Mouse (Mus musculus): ENCODE measurements around the gene Dnajb12. TPM values are rescaled to one million over a fixed set of nuclear protein-coding genes. Genes with fewer than 3 reads are reported as not detected.
A peak's percentile ranks its signal among the peaks of the same experiment; 100 is the strongest.

The Dnajb12 gene
- total and polyA plus RNA-seq, 2 experiments from 2014 or later, result 25.7 to 47.9 TPM

GRCm38 (mm10) chr10:59880837-59881236 is 1.5 kb downstream of the Dnajb12 start:
- ATAC-seq (ENCODE audit: low FRiP score), result no peak
- no peak for DNase-seq (ENCODE audit: low spot score)
- Histone ChIP-seq H3K4me3 (ENCODE audit: low read depth, low read length) (no peak overlapping the region), H3K4me1 (ENCODE audit: insufficient read depth, low read length) (peaks cover 3% of the 10 kb centered on the region; the same call in 1 of the 2 replicates), H3K27me3 (ENCODE audit: insufficient read depth, low read length) (no peaks in the 10 kb centered on the region), H3K4me2 (ENCODE audit: low read depth, low read length, poor library complexity, severe bottlenecking) (peak overlapping the region; percentile 58), H3K9ac (replicated peaks; ENCODE audit: low read length, poor library complexity, severe bottlenecking) (no peak overlapping the region), H3K9me3 (ENCODE audit: low read length) (no peaks in the 10 kb centered on the region), H3K36me3 (ENCODE audit: insufficient read depth, low read length) (peaks cover 4% of the 10 kb centered on the region; the same call in 1 of the 2 replicates), H3K27ac (ENCODE audit: low read depth, low read length) (no peak overlapping the region)
- TF ChIP-seq CTCF (IDR thresholded peaks at IDR 0.05), result no peak
- WGBS, result 91% methylated on average over 7 of the region's 7 CpGs

- H3K27ac ChIP-seq (ENCODE audit: low read depth, low read length), result no peak overlapping the region
- H3K4me3 ChIP-seq (ENCODE audit: low read depth, low read length), result no peak overlapping the region
- DNase-seq (ENCODE audit: low spot score) (no peak), ATAC-seq (ENCODE audit: low FRiP score) (no peak)
- H3K4me2 ChIP-seq (ENCODE audit: low read depth, low read length, poor library complexity, severe bottlenecking), result no peak overlapping the region
- peaks cover 4% of the 10 kb centered on the region; the same call in 1 of the 2 replicates for H3K36me3 ChIP-seq (ENCODE audit: insufficient read depth, low read length)
- WGBS, result 92% methylated on average over 10 of the region's 10 CpGs
- H3K9ac ChIP-seq (replicated peaks; ENCODE audit: low read length, poor library complexity, severe bottlenecking), result no peak overlapping the region
- no peaks in the 10 kb centered on the region for H3K9me3 ChIP-seq (ENCODE audit: low read length)
- no peaks in the 10 kb centered on the region for H3K27me3 ChIP-seq (ENCODE audit: insufficient read depth, low read length)
- TF ChIP-seq CTCF (IDR thresholded peaks at IDR 0.05), result no peak
- H3K4me1 ChIP-seq (ENCODE audit: insufficient read depth, low read length), result peaks cover 3% of the 10 kb centered on the region; the same call in 1 of the 2 replicates
These were observed 5.2 kb downstream of the Dnajb12 start for GRCm38 (mm10) chr10:59884327-59885173.

GRCm38 (mm10) chr10:59885174-59886080 is 6.1 kb downstream of the Dnajb12 start:
- Histone ChIP-seq H3K27me3 (ENCODE audit: insufficient read depth, low read length) (no peaks in the 10 kb centered on the region), H3K9ac (replicated peaks; ENCODE audit: low read length, poor library complexity, severe bottlenecking) (no peak overlapping the region), H3K4me2 (ENCODE audit: low read depth, low read length, poor library complexity, severe bottlenecking) (no peak overlapping the region), H3K27ac (ENCODE audit: low read depth, low read length) (no peak overlapping the region), H3K36me3 (ENCODE audit: insufficient read depth, low read length) (peaks cover 5% of the 10 kb centered on the region; the same call in 1 of the 2 replicates), H3K4me1 (ENCODE audit: insufficient read depth, low read length) (peaks cover 3% of the 10 kb centered on the region; the same call in 1 of the 2 replicates), H3K4me3 (ENCODE audit: low read depth, low read length) (no peak overlapping the region), H3K9me3 (ENCODE audit: low read length) (no peaks in the 10 kb centered on the region)
- WGBS, result 86% methylated on average over 14 of the region's 14 CpGs
- DNase-seq (ENCODE audit: low spot score), result no peak
- no peak for TF ChIP-seq CTCF (IDR thresholded peaks at IDR 0.05)
- no peak for ATAC-seq (ENCODE audit: low FRiP score)

GRCm38 (mm10) chr10:59886081-59886466 is 6.7 kb downstream of the Dnajb12 start:
- H3K9ac ChIP-seq (replicated peaks; ENCODE audit: low read length, poor library complexity, severe bottlenecking), result no peak overlapping the region

GRCm38 (mm10) chr10:59887432-59887831 is 8.1 kb downstream of the Dnajb12 start:
- WGBS, result 85% methylated on average over 5 of the region's 5 CpGs
- no peak overlapping the region for H3K9ac ChIP-seq (replicated peaks; ENCODE audit: low read length, poor library complexity, severe bottlenecking)
- H3K4me3 ChIP-seq (ENCODE audit: low read depth, low read length), result no peak overlapping the region
- H3K9me3 ChIP-seq (ENCODE audit: low read length), result no peaks in the 10 kb centered on the region
- no peaks in the 10 kb centered on the region for H3K27me3 ChIP-seq (ENCODE audit: insufficient read depth, low read length)
- peaks cover 21% of the 10 kb centered on the region for H3K36me3 ChIP-seq (ENCODE audit: insufficient read depth, low read length)
- H3K4me1 ChIP-seq (ENCODE audit: insufficient read depth, low read length), result no peaks in the 10 kb centered on the region
- no peak overlapping the region for H3K27ac ChIP-seq (ENCODE audit: low read depth, low read length)
- H3K4me2 ChIP-seq (ENCODE audit: low read depth, low read length, poor library complexity, severe bottlenecking), result no peak overlapping the region
- DNase-seq (ENCODE audit: low spot score), result no peak
- no peak for TF ChIP-seq CTCF (IDR thresholded peaks at IDR 0.05)
- no peak for ATAC-seq (ENCODE audit: low FRiP score)

More at GRCm38 (mm10) chr10:59886081-59886466, 6.7 kb downstream of the Dnajb12 start:
- Histone ChIP-seq H3K4me3 (ENCODE audit: low read depth, low read length) (no peak overlapping the region), H3K9me3 (ENCODE audit: low read length) (no peaks in the 10 kb centered on the region), H3K27me3 (ENCODE audit: insufficient read depth, low read length) (no peaks in the 10 kb centered on the region), H3K4me1 (ENCODE audit: insufficient read depth, low read length) (no peaks in the 10 kb centered on the region), H3K36me3 (ENCODE audit: insufficient read depth, low read length) (peaks cover 11% of the 10 kb centered on the region), H3K27ac (ENCODE audit: low read depth, low read length) (no peak overlapping the region), H3K4me2 (ENCODE audit: low read depth, low read length, poor library complexity, severe bottlenecking) (no peak overlapping the region)
- ATAC-seq (ENCODE audit: low FRiP score), result no peak
- WGBS, result 100% methylated on average over 1 of the region's 1 CpGs
- no peak for DNase-seq (ENCODE audit: low spot score)
- no peak for TF ChIP-seq CTCF (IDR thresholded peaks at IDR 0.05)
